Mouse (Mus musculus) olfactory bulb, adult 2 months (tissue): ENCODE measurements at regions not wholly inside any gene's neighbourhood (a gene's known extent, or its start where the extent isn't known, plus 50 kb on each side); places are given as distances from the start of the nearest gene placed in this dataset.

Source experiments
- CTCF ChIP-seq: fragments of 200-500 bp; IDR thresholded peaks from 2 replicates; pipeline ENCODE4 v1.5.1; 2012; ENCODE audit warnings: low read depth, mild to moderate bottlenecking, low read length, moderate library complexity; ENCODE audit not compliant: insufficient read depth
- POLR2A ChIP-seq: fragments of 200-500 bp; IDR thresholded peaks from 2 replicates; pipeline ENCODE4 v1.6.1; 2012; ENCODE audit warnings: mild to moderate bottlenecking, low read depth, low read length, moderate library complexity; ENCODE audit not compliant: insufficient read depth

- TF ChIP-seq CTCF (no peak), POLR2A (no peak)
Observed at GRCm38 (mm10) chr1:137560389-137561268, 600.4 kb upstream of the Nr5a2 start.
